Comparison of ENCODE assay signal across 17 mouse cellular contexts in genomic region chr10:55851361-55851760, GRCm38 (mm10).
DNase-seq lines count a peak whose midpoint lies in the region; TF ChIP-seq lines count a peak whose summit lies in the region.
"Had no signal": no experiment of that assay in that cellular context is flagged by ENCODE, and none has a peak within 500 bp of the region (broad histone marks: within the 10 kb centered on the region; RNA-seq: fewer than 3 reads in every experiment).

No protein-coding gene starts in this region.

- peak; percentile 14 to 43 for DNase-seq in cerebellum, postnatal 14 days
- no peak for DNase-seq in cerebellum, adult 18-20 months
- peak; percentile 10 to 20 for DNase-seq in layer of hippocampus, postnatal 10 days (ENCODE audit: low spot score in 2 of 2)
- DNase-seq in layer of hippocampus, adult 2 months (ENCODE audit: low spot score in 2 of 2): no peak
- DNase-seq: adrenal gland, adult 2 months; adrenal gland, postnatal 10 days; adrenal gland, postnatal 25 days; cerebellum, adult 11-12 months; cerebellum, adult 8-10 months; cerebellum, adult 9-11 months; cerebellum, postnatal 36 days; embryo, embryonic 11 days had no signal

- H3K4me3 ChIP-seq in layer of hippocampus, adult 2 months: no peak overlapping the region
- H3K4me3 ChIP-seq: embryonic facial prominence, embryonic 13.5 days; embryonic facial prominence, embryonic 15.5 days; erythroblast, embryonic 14.5 days; forebrain, embryonic 13.5 days; forebrain, embryonic 15.5 days had no signal

- TF ChIP-seq CTCF in layer of hippocampus, adult 2 months (conservative IDR thresholded peaks at IDR 0.05): no peak

- no peak overlapping the region for H3K27ac ChIP-seq in layer of hippocampus, adult 2 months
- H3K27ac ChIP-seq: embryonic facial prominence, embryonic 13.5 days; embryonic facial prominence, embryonic 15.5 days; forebrain, embryonic 13.5 days; forebrain, embryonic 15.5 days had no signal

Comparison
In these comparisons a context has a peak if more than half of its experiments do, and no peak if none do; other contexts are left out.
1. DNase-seq: peak in cerebellum, postnatal 14 days (2 of 2) and layer of hippocampus, postnatal 10 days (2 of 2); none in cerebellum, adult 18-20 months (0 of 2) and layer of hippocampus, adult 2 months (0 of 2).